Mouse (Mus musculus) limb, embryonic 15.5 days (tissue): ENCODE data around the gene Uaca. TPM values are rescaled to one million over a fixed set of nuclear protein-coding genes. Genes with fewer than 3 reads are reported as not detected.

Experiments
- ATAC-seq: fragments of 200-750 bp; cut with Nextera tagmentation; 2 replicates; pipeline ENCODE4 v1.8.0; 2017; ENCODE audit warnings: low read depth, moderate TSS enrichment; ENCODE audit not compliant: insufficient number of reproducible peaks, low FRiP score, low TSS enrichment
- H3K27ac ChIP-seq: fragments of 300-500 bp; sonication (generic); 2 replicates; pipeline ENCODE4 v1.5.1; 2015; ENCODE audit warnings: moderate library complexity, mild to moderate bottlenecking, inconsistent platforms
- H3K27me3 ChIP-seq: fragments of 300-500 bp; sonication (generic); 2 replicates; pipeline ENCODE4 v1.6.1; 2015; ENCODE audit warnings: inconsistent platforms
- H3K36me3 ChIP-seq: fragments of 300-500 bp; sonication (generic); 2 replicates; pipeline ENCODE4 v1.6.1; 2015; ENCODE audit warnings: inconsistent platforms
- H3K4me1 ChIP-seq: fragments of 300-500 bp; sonication (generic); 2 replicates; pipeline ENCODE4 v1.6.1; 2015; ENCODE audit warnings: inconsistent platforms
- H3K4me2 ChIP-seq: fragments of 300-500 bp; sonication (generic); 2 replicates; pipeline ENCODE4 v1.6.1; 2015; ENCODE audit warnings: mild to moderate bottlenecking, inconsistent platforms
- H3K4me3 ChIP-seq: fragments of 300-500 bp; sonication (generic); 2 replicates; pipeline ENCODE4 v1.5.1; 2015; ENCODE audit warnings: mild to moderate bottlenecking, inconsistent platforms
- H3K9ac ChIP-seq: fragments of 300-500 bp; sonication (generic); 2 replicates; pipeline ENCODE4 v1.6.1; 2015; ENCODE audit warnings: inconsistent platforms
- H3K9me3 ChIP-seq: fragments of 300-500 bp; sonication (generic); 2 replicates; pipeline ENCODE4 v1.6.1; 2016; ENCODE audit warnings: inconsistent platforms
- WGBS: fragments of 180-500 bp; shearing (Covaris S2); methylation state at CpG from one replicate; pipeline ENCODE4 v1.1.7; 2015; 5-methylcytosine and 5-hydroxymethylcytosine counted together
- polyA plus RNA-seq: library from polyadenylated mRNA; unstranded; fragments of >200 nt; fragmentation: Nextera tagmentation; extraction: Ambion mirVana; gene quantifications from 2 replicates; pipeline ENCODE4 v1.2.1, GENCODE M21; 2015

Gene Uaca
- polyA plus RNA-seq, 1 experiment from 2014 or later = 33.8 TPM

GRCm38 (mm10) chr9:60759436-60760007 is 34.8 kb upstream of the Uaca start:
- WGBS = 51% methylated on average over 10 of the region's 10 CpGs

GRCm38 (mm10) chr9:60765181-60765580 is 29.2 kb upstream of the Uaca start:
- no peaks in the 10 kb centered on the region for H3K27me3 ChIP-seq
- ATAC-seq = no peak
- 27% methylated on average over 2 of the region's 2 CpGs for WGBS
- H3K9me3 ChIP-seq = no peaks in the 10 kb centered on the region
- no peak overlapping the region for H3K27ac ChIP-seq
- H3K4me3 ChIP-seq = no peak overlapping the region
- H3K4me1 ChIP-seq = 0 out of 2 replicates have a peak, but pooled peaks cover 4% of the 10 kb centered on the region
- no peak overlapping the region for H3K4me2 ChIP-seq
- no peaks in the 10 kb centered on the region for H3K36me3 ChIP-seq
- no peak overlapping the region for H3K9ac ChIP-seq

More at GRCm38 (mm10) chr9:60759436-60760007, 34.8 kb upstream of the Uaca start:
- Histone ChIP-seq H3K27ac (no peak overlapping the region), H3K9me3 (no peaks in the 10 kb centered on the region), H3K36me3 (no peaks in the 10 kb centered on the region), H3K4me3 (no peak overlapping the region), H3K9ac (no peak overlapping the region), H3K4me1 (peaks cover 9% of the 10 kb centered on the region), H3K4me2 (no peak overlapping the region), H3K27me3 (no peaks in the 10 kb centered on the region)
- no peak for ATAC-seq

GRCm38 (mm10) chr9:60768393-60768792 is 25.9 kb upstream of the Uaca start:
- Histone ChIP-seq H3K4me2 (no peak overlapping the region), H3K36me3 (no peaks in the 10 kb centered on the region), H3K9ac (no peak overlapping the region), H3K27me3 (no peaks in the 10 kb centered on the region), H3K9me3 (no peaks in the 10 kb centered on the region), H3K4me1 (0 out of 2 replicates have a peak, but pooled peaks cover 4% of the 10 kb centered on the region), H3K4me3 (no peak overlapping the region), H3K27ac (no peak overlapping the region)
- ATAC-seq = no peak
- WGBS = 67% methylated on average over 9 of the region's 9 CpGs

- WGBS = 63% methylated on average over 6 of the region's 6 CpGs
- Histone ChIP-seq H3K27ac (no peak overlapping the region), H3K36me3 (no peaks in the 10 kb centered on the region), H3K4me1 (0 out of 2 replicates have a peak, but pooled peaks cover 4% of the 10 kb centered on the region), H3K27me3 (no peaks in the 10 kb centered on the region), H3K9me3 (no peaks in the 10 kb centered on the region), H3K4me3 (no peak overlapping the region), H3K4me2 (no peak overlapping the region), H3K9ac (no peak overlapping the region)
- no peak for ATAC-seq
These were observed 24.6 kb upstream of the Uaca start for GRCm38 (mm10) chr9:60769711-60770111.

GRCm38 (mm10) chr9:60773713-60774112 is 20.6 kb upstream of the Uaca start:
- no peak for ATAC-seq
- WGBS = 84% methylated on average over 2 of the region's 2 CpGs
- H3K9ac ChIP-seq = no peak overlapping the region
- no peak overlapping the region for H3K4me3 ChIP-seq
- H3K9me3 ChIP-seq = no peaks in the 10 kb centered on the region
- no peaks in the 10 kb centered on the region for H3K4me1 ChIP-seq
- H3K36me3 ChIP-seq = no peaks in the 10 kb centered on the region
- H3K27me3 ChIP-seq = no peaks in the 10 kb centered on the region
- no peak overlapping the region for H3K27ac ChIP-seq
- H3K4me2 ChIP-seq = no peak overlapping the region

- H3K27me3 ChIP-seq = no peaks in the 10 kb centered on the region
- no peaks in the 10 kb centered on the region for H3K4me1 ChIP-seq
- ATAC-seq = no peak
- no peak overlapping the region for H3K27ac ChIP-seq
- no peak overlapping the region for H3K4me2 ChIP-seq
- no peaks in the 10 kb centered on the region for H3K36me3 ChIP-seq
- H3K9ac ChIP-seq = no peak overlapping the region
- H3K4me3 ChIP-seq = no peak overlapping the region
- no peaks in the 10 kb centered on the region for H3K9me3 ChIP-seq
- WGBS = 78% methylated on average over 9 of the region's 9 CpGs
These were observed 17.4 kb upstream of the Uaca start for GRCm38 (mm10) chr9:60776899-60777298.

GRCm38 (mm10) chr9:60782057-60782789 is 12.1 kb upstream of the Uaca start:
- 82% methylated on average over 9 of the region's 9 CpGs for WGBS
- no peak overlapping the region for H3K9ac ChIP-seq
- no peak overlapping the region for H3K4me2 ChIP-seq
- H3K27ac ChIP-seq = no peak overlapping the region
- no peak for ATAC-seq
- H3K9me3 ChIP-seq = no peaks in the 10 kb centered on the region
- no peaks in the 10 kb centered on the region for H3K27me3 ChIP-seq
- H3K4me3 ChIP-seq = no peak overlapping the region
- H3K4me1 ChIP-seq = no peaks in the 10 kb centered on the region
- H3K36me3 ChIP-seq = no peaks in the 10 kb centered on the region

GRCm38 (mm10) chr9:60785069-60785468 is 9.3 kb upstream of the Uaca start:
- Histone ChIP-seq H3K9me3 (no peaks in the 10 kb centered on the region), H3K27ac (no peak overlapping the region), H3K27me3 (no peaks in the 10 kb centered on the region), H3K36me3 (no peaks in the 10 kb centered on the region), H3K4me3 (no peak overlapping the region), H3K9ac (no peak overlapping the region), H3K4me2 (no peak overlapping the region), H3K4me1 (no peaks in the 10 kb centered on the region)
- no peak for ATAC-seq
- 60% methylated on average over 4 of the region's 4 CpGs for WGBS

GRCm38 (mm10) chr9:60787517-60788110 is 6.7 kb upstream of the Uaca start:
- no peaks in the 10 kb centered on the region for H3K27me3 ChIP-seq
- 12% methylated on average over 2 of the region's 2 CpGs for WGBS
- no peak overlapping the region for H3K27ac ChIP-seq
- H3K9me3 ChIP-seq = no peaks in the 10 kb centered on the region
- no peak for ATAC-seq
- no peak overlapping the region for H3K9ac ChIP-seq
- no peaks in the 10 kb centered on the region for H3K36me3 ChIP-seq
- no peaks in the 10 kb centered on the region for H3K4me1 ChIP-seq
- no peak overlapping the region for H3K4me3 ChIP-seq
- no peak overlapping the region for H3K4me2 ChIP-seq

- WGBS = 81% methylated on average over 2 of the region's 2 CpGs
- H3K27me3 ChIP-seq = no peaks in the 10 kb centered on the region
- H3K4me3 ChIP-seq = no peak overlapping the region
- no peaks in the 10 kb centered on the region for H3K36me3 ChIP-seq
- no peaks in the 10 kb centered on the region for H3K9me3 ChIP-seq
- peaks cover 5% of the 10 kb centered on the region for H3K4me1 ChIP-seq
- no peak overlapping the region for H3K4me2 ChIP-seq
- no peak overlapping the region for H3K9ac ChIP-seq
- no peak overlapping the region for H3K27ac ChIP-seq
- no peak for ATAC-seq
These were observed 4.1 kb upstream of the Uaca start for GRCm38 (mm10) chr9:60790282-60790681.

GRCm38 (mm10) chr9:60794841-60795351 is 554 bp downstream of the Uaca start:
- peak overlapping the region; percentile 78 for H3K4me2 ChIP-seq
- peak overlapping the region; percentile 84 for H3K4me3 ChIP-seq
- under 1% methylated on average over 30 of the region's 30 CpGs for WGBS
- H3K27me3 ChIP-seq = no peaks in the 10 kb centered on the region
- no peak for ATAC-seq
- peak overlapping the region; percentile 72 for H3K27ac ChIP-seq
- H3K9me3 ChIP-seq = no peaks in the 10 kb centered on the region
- peak overlapping the region; percentile 64 for H3K9ac ChIP-seq
- no peaks in the 10 kb centered on the region for H3K36me3 ChIP-seq
- peaks cover 15% of the 10 kb centered on the region for H3K4me1 ChIP-seq

GRCm38 (mm10) chr9:60796076-60796475 is 1.7 kb downstream of the Uaca start:
- H3K36me3 ChIP-seq = no peaks in the 10 kb centered on the region
- no peaks in the 10 kb centered on the region for H3K9me3 ChIP-seq
- WGBS = 82% methylated on average over 7 of the region's 7 CpGs
- H3K27me3 ChIP-seq = no peaks in the 10 kb centered on the region
- peaks cover 15% of the 10 kb centered on the region for H3K4me1 ChIP-seq
- no peak overlapping the region for H3K4me3 ChIP-seq
- ATAC-seq = no peak
- no peak overlapping the region for H3K4me2 ChIP-seq
- H3K27ac ChIP-seq = no peak overlapping the region
- no peak overlapping the region for H3K9ac ChIP-seq
